Mouse (Mus musculus): Measurements from ENCODE around the gene Guca1b.

The Guca1b gene

GRCm38 (mm10) chr17:47385145-47385544 lies at the start of gene Guca1b:
Gene Guca1b (plus strand): TSS chr17:47385393.
- no peak for DNase-seq

- no peak for DNase-seq
Observed at GRCm38 (mm10) chr17:47343121-47343520, 42.1 kb upstream of the Guca1b start.

DNA sequence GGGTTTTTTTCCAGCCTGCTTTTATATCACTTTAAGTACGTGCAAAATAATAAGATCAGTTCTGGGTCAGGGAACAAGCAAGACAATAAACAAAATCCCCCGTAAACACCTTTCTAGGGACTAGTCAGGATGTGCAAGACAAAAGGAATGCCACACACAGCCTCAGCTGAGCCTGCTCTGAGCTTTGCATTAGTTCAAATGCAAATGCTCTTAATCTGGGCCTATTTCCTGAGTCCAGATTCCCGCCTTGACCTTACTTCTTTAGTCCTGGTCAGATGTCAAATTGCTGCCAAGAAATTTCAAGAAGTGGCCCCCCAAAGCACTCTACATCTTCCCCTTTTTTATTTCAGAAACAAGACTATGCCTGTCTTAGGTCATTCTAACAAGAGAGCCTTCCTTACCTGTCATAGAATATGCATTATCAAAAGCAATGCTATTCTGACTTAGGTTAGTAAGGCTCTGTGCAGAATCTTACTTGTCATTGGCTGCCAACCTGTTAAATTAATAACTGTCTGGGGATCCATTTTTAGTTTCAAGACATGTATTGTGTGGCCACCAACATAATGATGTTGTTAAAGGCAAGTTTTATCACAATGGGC lies 35.4 kb upstream of the Guca1b start:
- DNase-seq, result no peak

DNA sequence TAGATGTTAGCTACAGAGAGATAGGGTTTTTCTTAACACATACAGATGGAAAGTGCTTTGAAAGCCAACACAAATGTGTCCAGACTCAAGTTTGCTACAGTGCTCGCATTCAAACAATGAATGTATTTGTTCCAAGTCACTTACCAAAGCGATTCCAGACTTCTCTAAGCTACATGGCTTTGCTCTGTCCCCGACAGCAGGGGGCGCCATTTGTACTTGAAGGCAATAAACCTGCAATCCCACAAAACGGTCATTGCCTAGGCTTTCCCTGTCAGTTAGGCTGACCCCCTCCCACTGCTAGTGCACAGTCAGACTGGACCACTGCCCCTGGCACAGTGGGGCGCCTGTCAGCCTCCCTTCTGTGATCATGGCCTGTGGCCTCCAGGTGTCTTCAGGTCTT lies 25.2 kb upstream of the Guca1b start:
- peak; percentile 71 to 72 for DNase-seq

DNA sequence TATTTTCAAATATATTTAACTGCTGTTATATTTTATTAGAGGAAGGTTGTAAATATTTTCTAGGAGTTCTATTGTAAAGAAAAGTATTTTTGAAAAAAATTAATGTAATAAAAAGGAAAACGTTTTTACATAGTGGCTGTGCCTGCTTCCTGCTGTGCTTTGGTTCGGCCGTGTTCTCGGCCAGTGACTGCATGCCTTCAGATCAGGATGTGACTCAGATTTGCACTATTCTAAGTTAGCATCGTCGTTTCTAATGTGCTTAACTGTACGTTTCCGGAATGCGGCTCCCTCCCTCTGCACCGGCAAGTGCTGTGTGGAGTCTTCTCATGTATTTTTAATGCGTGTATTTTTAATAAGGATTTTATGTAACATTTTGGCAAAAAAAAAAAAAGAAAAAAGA lies 23.9 kb upstream of the Guca1b start:
- DNase-seq, result peak in 1 of 2 experiments; percentile 13

DNA sequence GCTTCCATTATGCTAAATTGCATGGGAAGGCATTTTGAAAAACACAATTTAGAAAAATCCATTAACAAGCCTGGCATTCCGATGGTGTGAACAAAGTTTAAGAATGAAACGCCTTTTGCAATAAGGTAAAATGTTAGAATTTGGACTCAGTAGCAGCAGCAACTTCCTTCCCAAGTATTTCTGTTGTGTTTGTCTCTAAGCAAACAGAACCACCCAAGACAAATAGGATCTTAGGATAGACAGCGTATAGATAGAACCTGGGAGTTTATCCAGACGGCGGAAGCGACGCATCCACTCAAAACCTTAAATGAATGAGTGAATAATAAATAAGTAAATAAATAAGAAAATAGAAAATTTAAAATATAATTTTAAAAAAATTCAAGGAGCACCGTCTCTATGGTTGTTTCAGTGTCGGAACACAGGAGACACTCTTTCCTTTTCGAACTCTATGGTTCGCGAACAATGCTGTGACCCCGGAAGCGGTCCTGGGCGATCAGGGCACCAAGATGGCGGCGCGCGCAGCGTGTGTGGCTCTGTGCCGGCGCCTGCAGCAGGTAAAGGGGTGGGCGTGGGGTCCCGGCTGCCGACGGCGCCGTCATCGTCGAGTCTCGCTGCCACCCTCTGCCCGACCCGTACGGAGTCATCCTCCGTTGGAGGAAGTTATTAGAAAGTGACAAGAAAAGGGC lies 16.6 kb upstream of the Guca1b start, which contains the start of gene Mrps10:
Mrps10 (plus strand) TSS at position 487 of the 686 bp plus-strand sequence.
- peak; percentile 89 to 94 for DNase-seq

GRCm38 (mm10) chr17:47369087-47369443 lies 16.1 kb upstream of the Guca1b start:
- DNase-seq, result no peak

GRCm38 (mm10) chr17:47371451-47371850 lies 13.7 kb upstream of the Guca1b start:
- DNase-seq, result peak; percentile 81 to 84

DNA sequence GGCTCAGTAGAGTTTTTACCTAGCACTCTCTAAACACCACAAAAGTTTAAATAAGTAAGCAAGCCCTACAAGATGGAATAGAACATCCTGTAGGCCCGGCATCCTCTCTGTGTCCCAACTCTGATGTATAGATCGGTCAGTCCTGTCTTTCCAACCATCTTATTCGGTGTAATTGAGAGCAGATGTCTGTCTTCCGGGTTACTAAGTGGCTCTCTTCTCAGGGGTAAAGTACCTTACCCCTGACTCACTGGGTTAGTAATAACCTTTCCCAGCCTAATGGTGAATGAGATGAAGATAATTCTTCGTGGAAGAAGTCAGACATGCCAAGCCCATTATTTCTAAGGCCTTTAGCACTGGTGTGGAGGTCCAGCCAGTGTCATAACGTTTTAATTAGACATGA lies 11.2 kb upstream of the Guca1b start:
- DNase-seq, result no peak

DNA sequence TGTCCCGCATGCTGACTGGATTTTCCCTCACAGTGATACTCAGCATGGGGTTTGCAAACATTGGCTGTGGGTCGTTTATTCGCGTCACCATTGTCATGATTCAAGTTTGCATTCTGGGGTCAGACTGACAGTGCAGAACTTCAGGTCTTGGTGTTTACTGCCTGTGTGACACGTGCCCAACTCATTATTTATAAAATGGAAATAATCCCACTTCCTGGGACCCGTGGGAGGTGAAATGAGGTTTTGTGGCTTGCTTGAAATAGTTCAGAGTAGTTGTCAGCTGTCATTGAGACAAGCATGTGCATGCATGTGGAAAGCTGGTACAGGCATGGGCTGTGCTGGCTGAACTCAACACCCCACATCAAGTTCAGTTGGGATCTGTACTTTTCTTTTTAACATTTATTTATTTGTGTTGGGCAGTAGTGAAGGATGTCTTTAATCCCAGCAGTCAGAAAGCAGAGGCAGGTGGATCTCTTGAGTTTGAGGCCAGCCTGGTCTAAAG lies 8.4 kb upstream of the Guca1b start:
- DNase-seq, result no peak

- no peak for DNase-seq
Observed at GRCm38 (mm10) chr17:47378133-47378532, 7.1 kb upstream of the Guca1b start.

DNA sequence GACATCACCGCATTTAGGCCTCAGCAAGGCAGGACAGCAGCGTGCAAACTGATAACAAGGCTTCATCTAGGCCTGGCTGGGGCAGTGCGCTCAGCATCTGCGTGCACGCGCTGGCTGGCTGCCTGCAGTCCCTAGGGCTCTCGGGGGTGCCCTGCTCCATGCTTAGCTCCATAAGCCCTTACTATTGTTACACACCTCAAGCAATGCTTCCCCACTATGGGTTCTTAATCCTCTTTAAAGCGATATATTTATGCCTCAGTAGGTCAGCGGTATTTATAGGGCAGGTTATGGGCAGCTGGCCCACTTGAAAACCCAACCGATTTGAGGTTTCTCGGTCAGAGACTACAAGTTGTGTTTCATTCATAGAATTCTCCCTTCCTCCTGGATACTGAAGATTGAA lies 3.3 kb upstream of the Guca1b start:
- no peak for DNase-seq

- DNase-seq, result no peak
Observed at GRCm38 (mm10) chr17:47383266-47383665, 1.9 kb upstream of the Guca1b start.

DNA sequence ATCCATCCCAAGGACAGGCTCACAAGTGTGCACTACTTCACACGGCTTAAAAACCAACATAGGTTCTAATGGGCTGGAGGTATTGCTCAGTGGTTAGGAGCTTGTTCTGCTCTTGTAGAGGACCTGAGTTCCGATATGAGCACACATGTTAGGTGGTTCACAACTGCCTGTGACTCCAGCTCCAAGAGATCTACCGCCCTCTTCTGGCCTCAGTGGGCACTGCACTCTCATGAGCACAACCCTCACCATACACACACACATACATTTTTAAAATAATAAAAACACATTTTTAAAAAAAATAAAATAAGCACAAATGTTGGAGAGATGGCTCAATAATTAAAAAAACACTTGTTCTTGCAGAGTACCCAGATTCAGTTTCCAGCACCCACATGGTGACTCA lies 1.1 kb upstream of the Guca1b start:
- DNase-seq, result no peak

DNA sequence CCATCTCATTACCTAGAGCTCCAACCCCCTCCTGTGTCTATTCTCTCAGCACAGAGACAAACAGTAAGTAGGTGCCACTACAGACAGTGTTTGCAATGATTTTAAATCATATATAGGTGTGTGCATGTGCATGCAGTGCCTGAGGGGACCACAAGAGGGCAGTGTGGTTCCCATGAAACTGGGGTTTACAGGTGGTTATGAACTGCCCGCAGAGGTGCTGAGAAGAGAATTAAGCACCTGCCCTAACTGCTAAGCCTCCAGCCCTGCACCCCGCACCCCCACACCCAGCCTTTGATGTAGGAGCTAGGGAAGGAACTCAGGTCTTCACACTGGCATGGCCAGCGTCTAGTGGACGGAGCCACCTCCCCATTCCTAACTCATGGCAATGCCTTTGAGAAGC lies 1.5 kb downstream of the Guca1b start:
- peak; percentile 67 to 79 for DNase-seq

- DNase-seq, result peak; percentile 39 to 70
Observed at GRCm38 (mm10) chr17:47394223-47394869, 9.2 kb downstream of the Guca1b start.

GRCm38 (mm10) chr17:47395376-47395913 lies 10.3 kb downstream of the Guca1b start:
- DNase-seq, result peak; percentile 56 to 78

DNA sequence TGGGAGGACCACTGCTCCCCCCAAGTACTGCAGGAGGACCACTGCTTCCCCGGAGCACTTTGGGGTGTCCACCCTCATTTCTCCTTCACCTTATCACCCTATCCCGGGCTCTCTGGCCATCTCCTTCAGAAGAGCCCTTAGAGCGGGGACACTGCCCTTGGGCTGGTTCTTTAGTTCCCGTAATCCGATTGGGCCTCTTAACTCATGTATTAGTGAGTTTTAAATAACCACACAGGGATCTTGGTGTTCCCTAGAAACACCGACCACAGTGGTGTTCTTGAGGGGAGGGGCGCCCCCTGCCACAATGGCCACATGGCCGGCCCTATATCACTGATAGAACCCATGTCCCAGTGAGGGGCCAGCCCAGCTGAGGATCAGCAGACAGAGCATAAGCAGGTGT lies 13.9 kb downstream of the Guca1b start:
- DNase-seq, result no peak

- DNase-seq, result no peak
Observed at GRCm38 (mm10) chr17:47400451-47400850, 15.3 kb downstream of the Guca1b start, which contains the start of gene Guca1a. Gene Guca1a (minus strand): TSS chr17:47400584.

- DNase-seq, result no peak
Observed at GRCm38 (mm10) chr17:47407717-47408557, 22.7 kb downstream of the Guca1b start.

GRCm38 (mm10) chr17:47408558-47408898 lies 23.3 kb downstream of the Guca1b start:
- peak; percentile 69 to 83 for DNase-seq

Data from kidney, postnatal 25 days (tissue).